Mouse (Mus musculus): Measurements from ENCODE around the gene Kncn.

Kncn gene

GRCm38 (mm10) chr4:115884022-115884421 lies at the start of gene Kncn:
Gene Kncn, plus strand, starts transcription at chr4:115884400.
- no peak for DNase-seq (ENCODE audit: low read depth)

- no peak for DNase-seq (ENCODE audit: low read depth)
Measured at GRCm38 (mm10) chr4:115835576-115835975, 48.6 kb upstream of the Kncn start.

GRCm38 (mm10) chr4:115838196-115838595 lies 46.0 kb upstream of the Kncn start:
- DNase-seq (ENCODE audit: low read depth): no peak

GRCm38 (mm10) chr4:115838696-115839641 lies 45.2 kb upstream of the Kncn start, which contains the start of gene Mknk1:
Gene Mknk1, plus strand, starts transcription at chr4:115839198.
- peak; percentile 94 for DNase-seq (ENCODE audit: low read depth)

- no peak for DNase-seq (ENCODE audit: low read depth)
Measured at GRCm38 (mm10) chr4:115839956-115840355, 44.2 kb upstream of the Kncn start.

GRCm38 (mm10) chr4:115840842-115841241 lies 43.4 kb upstream of the Kncn start:
- no peak for DNase-seq (ENCODE audit: low read depth)

- no peak for DNase-seq (ENCODE audit: low read depth)
Measured at GRCm38 (mm10) chr4:115846656-115847055, 37.5 kb upstream of the Kncn start.

GRCm38 (mm10) chr4:115847377-115847776 lies 36.8 kb upstream of the Kncn start:
- DNase-seq (ENCODE audit: low read depth): no peak

- no peak for DNase-seq (ENCODE audit: low read depth)
Measured at GRCm38 (mm10) chr4:115848083-115848482, 36.1 kb upstream of the Kncn start.

- DNase-seq (ENCODE audit: low read depth): no peak
Measured at GRCm38 (mm10) chr4:115848990-115849677, 35.1 kb upstream of the Kncn start.

- no peak for DNase-seq (ENCODE audit: low read depth)
Measured at GRCm38 (mm10) chr4:115850111-115850510, 34.1 kb upstream of the Kncn start.

GRCm38 (mm10) chr4:115850631-115851030 lies 33.6 kb upstream of the Kncn start:
- DNase-seq (ENCODE audit: low read depth): no peak

GRCm38 (mm10) chr4:115851569-115851968 lies 32.6 kb upstream of the Kncn start:
- no peak for DNase-seq (ENCODE audit: low read depth)

GRCm38 (mm10) chr4:115855100-115855499 lies 29.1 kb upstream of the Kncn start:
- no peak for DNase-seq (ENCODE audit: low read depth)

GRCm38 (mm10) chr4:115855609-115856008 lies 28.6 kb upstream of the Kncn start:
- no peak for DNase-seq (ENCODE audit: low read depth)

GRCm38 (mm10) chr4:115856282-115856681 lies 27.9 kb upstream of the Kncn start:
- DNase-seq (ENCODE audit: low read depth): no peak

GRCm38 (mm10) chr4:115857293-115857883 lies 26.8 kb upstream of the Kncn start:
- peak; percentile 50 for DNase-seq (ENCODE audit: low read depth)

- no peak for DNase-seq (ENCODE audit: low read depth)
Measured at GRCm38 (mm10) chr4:115863352-115863751, 20.8 kb upstream of the Kncn start.

- DNase-seq (ENCODE audit: low read depth): no peak
Measured at GRCm38 (mm10) chr4:115863880-115864279, 20.3 kb upstream of the Kncn start.

GRCm38 (mm10) chr4:115869512-115870210 lies 14.5 kb upstream of the Kncn start:
- DNase-seq (ENCODE audit: low read depth): no peak

- DNase-seq (ENCODE audit: low read depth): no peak
Measured at GRCm38 (mm10) chr4:115873231-115873630, 11.0 kb upstream of the Kncn start.

- no peak for DNase-seq (ENCODE audit: low read depth)
Measured at GRCm38 (mm10) chr4:115878216-115878678, 6.0 kb upstream of the Kncn start.

Measured in c-Kit-positive CD71-negative TER-119-negative erythroid progenitor cells, embryonic 14.5 days (primary cell).